Mouse (Mus musculus) heart, embryonic 11.5 days (tissue): ENCODE data around the gene Sfpq. TPM values are rescaled to one million over a fixed set of nuclear protein-coding genes. Genes with fewer than 3 reads are reported as not detected.

Experiments used
- ATAC-seq: fragments of 200-750 bp; cut with Nextera tagmentation; replicated peaks from 2 replicates; pipeline ENCODE4 v1.8.0; 2017; ENCODE audit warnings: moderate library complexity; ENCODE audit not compliant: insufficient number of reproducible peaks, low FRiP score, low TSS enrichment
- H3K27ac ChIP-seq: fragments of 300-500 bp; sonication (generic); 2 replicates; pipeline ENCODE4 v1.5.1; 2014; ENCODE audit warnings: mild to moderate bottlenecking, low read depth, low read length
- H3K27me3 ChIP-seq: fragments of 300-500 bp; sonication (generic); 2 replicates; pipeline ENCODE4 v1.6.1; 2014; ENCODE audit warnings: mild to moderate bottlenecking, low read length, mixed read lengths; ENCODE audit not compliant: control insufficient read depth, insufficient read depth
- H3K36me3 ChIP-seq: fragments of 300-500 bp; sonication (generic); 2 replicates; pipeline ENCODE4 v1.6.1; 2014; ENCODE audit warnings: mild to moderate bottlenecking, low read length, moderate library complexity, mixed read lengths; ENCODE audit not compliant: control insufficient read depth, insufficient read depth
- H3K4me1 ChIP-seq: fragments of 300-500 bp; sonication (generic); 2 replicates; pipeline ENCODE4 v1.6.1; 2014; ENCODE audit warnings: low read length; ENCODE audit not compliant: control insufficient read depth, insufficient read depth
- H3K4me2 ChIP-seq: fragments of 300-500 bp; sonication (generic); 2 replicates; pipeline ENCODE4 v1.6.1; 2014; ENCODE audit warnings: mild to moderate bottlenecking, moderate library complexity
- H3K4me3 ChIP-seq: fragments of 300-500 bp; sonication (generic); 2 replicates; pipeline ENCODE4 v1.5.1; 2014; ENCODE audit warnings: low read depth, low read length
- H3K9ac ChIP-seq: fragments of 300-500 bp; sonication (generic); 2 replicates; pipeline ENCODE4 v1.6.1; 2014; ENCODE audit warnings: mild to moderate bottlenecking, low read depth, low read length, moderate library complexity
- H3K9me3 ChIP-seq: fragments of 300-500 bp; sonication (generic); replicated peaks from 2 replicates; pipeline ENCODE4 v1.6.1; 2016; ENCODE audit warnings: low read length; ENCODE audit not compliant: control insufficient read depth
- WGBS: fragments of 180-500 bp; shearing (Covaris S2); extraction: QIAGEN DNeasy Blood & Tissue Kit; methylation state at CpG from one replicate; pipeline ENCODE4 v1.1.7; 2014; ENCODE audit not compliant: insufficient replicate concordance; 5-methylcytosine and 5-hydroxymethylcytosine counted together
- polyA plus RNA-seq: library from polyadenylated mRNA; unstranded; fragments of >200 nt; fragmentation: Nextera tagmentation; extraction: Ambion mirVana; gene quantifications from 2 replicates; pipeline ENCODE4 v1.2.1, GENCODE M21; 2014

Sfpq gene
- polyA plus RNA-seq, 1 experiment from 2014 or later = 78.9 TPM

- Histone ChIP-seq H3K9ac (peak overlapping the region; percentile 99), H3K4me1 (peaks cover 14% of the 10 kb centered on the region; the same call in 1 of the 2 replicates), H3K36me3 (peaks cover 20% of the 10 kb centered on the region), H3K4me3 (peak overlapping the region; percentile 99), H3K27me3 (no peaks in the 10 kb centered on the region), H3K4me2 (peak overlapping the region; percentile 83), H3K9me3 (no peaks in the 10 kb centered on the region), H3K27ac (peak overlapping the region; percentile 91)
- ATAC-seq = peak; percentile 75
- under 1% methylated on average over 53 of the region's 53 CpGs for WGBS
Observed at GRCm38 (mm10) chr4:127021989-127022626, 984 bp downstream of the Sfpq start.

GRCm38 (mm10) chr4:127023201-127023600 is 2.1 kb downstream of the Sfpq start:
- WGBS = 4% methylated on average over 9 of the region's 9 CpGs
- Histone ChIP-seq H3K27ac (no peak overlapping the region), H3K4me3 (peak overlapping the region; percentile 99), H3K9ac (peak overlapping the region; percentile 99), H3K4me1 (peaks cover 17% of the 10 kb centered on the region), H3K27me3 (no peaks in the 10 kb centered on the region), H3K9me3 (no peaks in the 10 kb centered on the region), H3K4me2 (peak overlapping the region; percentile 83), H3K36me3 (peaks cover 31% of the 10 kb centered on the region)
- no peak for ATAC-seq

- peaks cover 17% of the 10 kb centered on the region for H3K4me1 ChIP-seq
- peak overlapping the region; percentile 83 for H3K4me2 ChIP-seq
- H3K9ac ChIP-seq = peak overlapping the region; percentile 99
- WGBS = 66% methylated on average over 1 of the region's 1 CpGs
- no peaks in the 10 kb centered on the region for H3K27me3 ChIP-seq
- H3K36me3 ChIP-seq = peaks cover 34% of the 10 kb centered on the region
- peak overlapping the region; percentile 99 for H3K4me3 ChIP-seq
- H3K9me3 ChIP-seq = no peaks in the 10 kb centered on the region
- no peak overlapping the region for H3K27ac ChIP-seq
- no peak for ATAC-seq
Observed at GRCm38 (mm10) chr4:127024240-127024639, 3.1 kb downstream of the Sfpq start.

- 87% methylated on average over 4 of the region's 4 CpGs for WGBS
- ATAC-seq = no peak
- H3K36me3 ChIP-seq = peaks cover 47% of the 10 kb centered on the region
Observed at GRCm38 (mm10) chr4:127026826-127027225, 5.7 kb downstream of the Sfpq start.

GRCm38 (mm10) chr4:127027228-127028190 is 6.4 kb downstream of the Sfpq start:
- 74% methylated on average over 4 of the region's 4 CpGs for WGBS
- peaks cover 17% of the 10 kb centered on the region for H3K4me1 ChIP-seq
- no peak overlapping the region; the same call in 1 of the 2 replicates for H3K4me2 ChIP-seq
- H3K27ac ChIP-seq = no peak overlapping the region
- no peaks in the 10 kb centered on the region for H3K9me3 ChIP-seq
- no peaks in the 10 kb centered on the region for H3K27me3 ChIP-seq
- H3K9ac ChIP-seq = no peak overlapping the region
- no peak for ATAC-seq
- peaks cover 51% of the 10 kb centered on the region for H3K36me3 ChIP-seq
- no peak overlapping the region for H3K4me3 ChIP-seq

More at GRCm38 (mm10) chr4:127026826-127027225, 5.7 kb downstream of the Sfpq start:
- Histone ChIP-seq H3K27ac (no peak overlapping the region), H3K27me3 (no peaks in the 10 kb centered on the region), H3K4me3 (no peak overlapping the region), H3K9ac (no peak overlapping the region), H3K9me3 (no peaks in the 10 kb centered on the region), H3K4me2 (no peak overlapping the region), H3K4me1 (peaks cover 17% of the 10 kb centered on the region)

- Histone ChIP-seq H3K4me2 (no peak overlapping the region), H3K4me1 (no peaks in the 10 kb centered on the region), H3K36me3 (peaks cover 44% of the 10 kb centered on the region), H3K9ac (no peak overlapping the region), H3K4me3 (no peak overlapping the region), H3K27ac (no peak overlapping the region), H3K9me3 (no peaks in the 10 kb centered on the region), H3K27me3 (no peaks in the 10 kb centered on the region)
- no peak for ATAC-seq
- WGBS = 91% methylated on average over 3 of the region's 3 CpGs
Observed at GRCm38 (mm10) chr4:127037158-127037557, 16.0 kb downstream of the Sfpq start.

- no peaks in the 10 kb centered on the region for H3K4me1 ChIP-seq
- no peak overlapping the region for H3K27ac ChIP-seq
- H3K4me3 ChIP-seq = no peak overlapping the region
- no peaks in the 10 kb centered on the region for H3K27me3 ChIP-seq
- H3K4me2 ChIP-seq = no peak overlapping the region
- no peak overlapping the region for H3K9ac ChIP-seq
- ATAC-seq = no peak
- H3K9me3 ChIP-seq = no peaks in the 10 kb centered on the region
- peaks cover 37% of the 10 kb centered on the region for H3K36me3 ChIP-seq
- 81% methylated on average over 8 of the region's 8 CpGs for WGBS
Observed at GRCm38 (mm10) chr4:127037908-127038827, 17.0 kb downstream of the Sfpq start.

- no peak overlapping the region for H3K4me2 ChIP-seq
- no peaks in the 10 kb centered on the region for H3K27me3 ChIP-seq
- H3K4me3 ChIP-seq = no peak overlapping the region
- H3K36me3 ChIP-seq = peaks cover 34% of the 10 kb centered on the region
- no peak overlapping the region for H3K27ac ChIP-seq
- no peak overlapping the region for H3K9ac ChIP-seq
- H3K9me3 ChIP-seq = no peaks in the 10 kb centered on the region
- WGBS = 88% methylated on average over 3 of the region's 3 CpGs
- H3K4me1 ChIP-seq = no peaks in the 10 kb centered on the region
- ATAC-seq = no peak
Observed at GRCm38 (mm10) chr4:127038828-127039349, 17.8 kb downstream of the Sfpq start.
